Mouse (Mus musculus) cerebellum, adult 2 months (tissue): Measurements from ENCODE around the gene Ap1b1.

Experiments
- CTCF ChIP-seq: fragments of 200-500 bp; IDR thresholded peaks from 2 replicates; pipeline ENCODE4 v1.5.1; 2011; ENCODE audit warnings: low read depth, mild to moderate bottlenecking, control low read depth, low read length, moderate library complexity, borderline replicate concordance; ENCODE audit not compliant: insufficient read depth
- POLR2A ChIP-seq: fragments of 200-500 bp; IDR thresholded peaks from 2 replicates; pipeline ENCODE4 v1.6.1; 2011; ENCODE audit warnings: low read length, control low read depth, borderline replicate concordance; ENCODE audit not compliant: insufficient read depth

GRCm38 (mm10) chr11:5000241-5000640 lies 13.6 kb downstream of the Ap1b1 start:
- TF ChIP-seq POLR2A (no peak), CTCF (no peak)
